Mouse (Mus musculus): Measurements from ENCODE around the gene Nkx2-5. TPM values are rescaled to one million over a fixed set of nuclear protein-coding genes. Genes with fewer than 3 reads are reported as not detected.

Gene Nkx2-5
- polyA plus RNA-seq (2015; fragmentation: Nextera tagmentation; extraction: Ambion mirVana): 0.17 and 0.91 TPM in 2 replicates

DNA sequence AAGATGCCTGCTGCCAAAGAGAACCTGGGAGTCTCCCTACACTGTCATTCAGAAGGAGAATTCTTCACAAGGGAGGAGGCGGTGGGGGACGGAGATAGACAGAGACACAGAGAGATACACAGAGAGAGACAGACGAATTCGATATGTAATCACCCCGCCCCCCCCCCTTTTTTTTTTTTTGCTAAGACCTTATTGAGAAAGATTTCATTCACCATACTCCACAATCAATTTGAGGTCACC lies at the start of gene Nkx2-5:
Nkx2-5 (minus strand) TSS at position 101 of the 240 bp plus-strand sequence.
- 3% methylated on average over 5 of the region's 5 CpGs for WGBS
- Histone ChIP-seq H3K36me3 (ENCODE audit: control insufficient read depth, insufficient read depth, low read length) (no peaks in the 10 kb centered on the region), H3K27me3 (ENCODE audit: control insufficient read depth, insufficient read depth, low read length) (peaks cover 50% of the 10 kb centered on the region), H3K4me2 (replicated peaks; ENCODE audit: low read depth) (0 out of 2 replicates have a peak within 1 kb of the TSS, but pooled peaks have one; percentile 23), H3K4me3 (ENCODE audit: low read depth, low read length) (no peak within 1 kb of the TSS), H3K27ac (replicated peaks) (no peak within 1 kb of the TSS), H3K9me3 (ENCODE audit: control insufficient read depth, low read length) (no peaks in the 10 kb centered on the region), H3K9ac (ENCODE audit: low read length) (no peak within 1 kb of the TSS), H3K4me1 (replicated peaks; ENCODE audit: control insufficient read depth, insufficient read depth) (no peaks in the 10 kb centered on the region)
- DNase-seq (ENCODE audit: low spot score) (no peak), ATAC-seq (ENCODE audit: low FRiP score, low TSS enrichment) (no peak)
- TF ChIP-seq EP300 (optimal IDR thresholded peaks at IDR 0.05): no peak
- no peak for TF ChIP-seq CTCF (IDR thresholded peaks at IDR 0.05; ENCODE audit: low read depth)

DNA sequence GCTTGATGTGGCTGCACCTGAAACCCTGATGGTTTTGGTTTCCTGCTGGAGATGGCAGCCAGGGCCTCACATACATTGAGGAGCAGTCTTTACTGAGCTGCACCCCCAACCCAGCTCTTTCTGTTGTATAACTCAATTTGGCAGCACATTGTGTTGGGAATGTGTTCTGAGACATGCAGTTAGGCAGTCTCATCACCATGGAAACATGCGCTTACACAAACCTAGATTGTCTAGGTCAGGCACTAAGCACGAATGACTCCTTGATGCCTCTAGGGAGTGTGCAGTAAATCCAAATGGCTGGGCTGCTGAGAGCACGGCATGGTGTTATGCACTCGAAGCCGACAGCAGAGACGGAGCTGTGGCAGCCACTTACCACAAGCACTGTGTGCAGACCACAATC lies 49.5 kb upstream of the Nkx2-5 start:
- TF ChIP-seq EP300 (optimal IDR thresholded peaks at IDR 0.05): no peak
- TF ChIP-seq CTCF (IDR thresholded peaks at IDR 0.05; ENCODE audit: low read depth): no peak
- Histone ChIP-seq H3K9ac (ENCODE audit: low read length) (no peak overlapping the region), H3K27me3 (ENCODE audit: control insufficient read depth, insufficient read depth, low read length) (no peaks in the 10 kb centered on the region), H3K27ac (replicated peaks) (no peak overlapping the region), H3K36me3 (ENCODE audit: control insufficient read depth, insufficient read depth, low read length) (no peaks in the 10 kb centered on the region), H3K9me3 (ENCODE audit: control insufficient read depth, low read length) (no peaks in the 10 kb centered on the region), H3K4me1 (replicated peaks; ENCODE audit: control insufficient read depth, insufficient read depth) (no peaks in the 10 kb centered on the region), H3K4me2 (replicated peaks; ENCODE audit: low read depth) (no peak overlapping the region), H3K4me3 (ENCODE audit: low read depth, low read length) (no peak overlapping the region)
- DNase-seq (ENCODE audit: low spot score): no peak
- 76% methylated on average over 6 of the region's 6 CpGs for WGBS
- ATAC-seq (ENCODE audit: low FRiP score, low TSS enrichment): no peak

DNA sequence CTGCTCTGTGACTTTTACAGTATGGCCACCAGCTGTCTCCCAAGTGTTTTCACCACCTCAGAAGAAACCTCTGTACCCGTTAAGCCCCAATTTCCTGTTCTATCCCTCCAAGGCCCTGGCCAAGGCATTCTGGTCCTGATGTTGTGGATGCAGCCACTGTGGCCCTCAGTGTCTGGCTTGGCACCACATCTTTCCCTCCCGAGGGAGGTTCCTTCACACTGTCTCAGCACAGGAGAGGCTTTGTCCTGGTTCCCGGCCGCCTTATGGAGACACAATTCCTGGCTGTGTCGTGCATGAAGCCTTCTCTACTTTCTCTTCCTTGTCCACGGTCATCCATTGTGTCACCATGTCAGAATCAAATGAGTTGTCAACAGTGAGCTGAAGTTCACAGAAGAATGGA lies 48.7 kb upstream of the Nkx2-5 start:
- no peaks in the 10 kb centered on the region for H3K36me3 ChIP-seq (ENCODE audit: control insufficient read depth, insufficient read depth, low read length)
- no peak overlapping the region for H3K9ac ChIP-seq (ENCODE audit: low read length)
- H3K4me2 ChIP-seq (replicated peaks; ENCODE audit: low read depth): no peak overlapping the region
- no peaks in the 10 kb centered on the region for H3K9me3 ChIP-seq (ENCODE audit: control insufficient read depth, low read length)
- TF ChIP-seq EP300 (optimal IDR thresholded peaks at IDR 0.05) (no peak), CTCF (IDR thresholded peaks at IDR 0.05; ENCODE audit: low read depth) (no peak)
- WGBS: 57% methylated on average over 6 of the region's 6 CpGs
- H3K4me3 ChIP-seq (ENCODE audit: low read depth, low read length): no peak overlapping the region
- H3K27ac ChIP-seq (replicated peaks): no peak overlapping the region
- no peaks in the 10 kb centered on the region for H3K27me3 ChIP-seq (ENCODE audit: control insufficient read depth, insufficient read depth, low read length)
- DNase-seq (ENCODE audit: low spot score): no peak
- H3K4me1 ChIP-seq (replicated peaks; ENCODE audit: control insufficient read depth, insufficient read depth): no peaks in the 10 kb centered on the region
- no peak for ATAC-seq (ENCODE audit: low FRiP score, low TSS enrichment)

GRCm38 (mm10) chr17:26892635-26893375 lies 48.0 kb upstream of the Nkx2-5 start:
- TF ChIP-seq EP300 (optimal IDR thresholded peaks at IDR 0.05): no peak
- no peak for TF ChIP-seq CTCF (IDR thresholded peaks at IDR 0.05; ENCODE audit: low read depth)
- Histone ChIP-seq H3K4me3 (ENCODE audit: low read depth, low read length) (peak overlapping the region; percentile 27), H3K4me2 (replicated peaks; ENCODE audit: low read depth) (peak overlapping the region; percentile 40), H3K4me1 (replicated peaks; ENCODE audit: control insufficient read depth, insufficient read depth) (no peaks in the 10 kb centered on the region), H3K36me3 (ENCODE audit: control insufficient read depth, insufficient read depth, low read length) (no peaks in the 10 kb centered on the region), H3K27me3 (ENCODE audit: control insufficient read depth, insufficient read depth, low read length) (no peaks in the 10 kb centered on the region), H3K9ac (ENCODE audit: low read length) (peak overlapping the region; percentile 35; the same call in 1 of the 2 replicates), H3K27ac (replicated peaks) (peak overlapping the region; percentile 30; the same call in 1 of the 2 replicates), H3K9me3 (ENCODE audit: control insufficient read depth, low read length) (no peaks in the 10 kb centered on the region)
- 39% methylated on average over 16 of the region's 16 CpGs for whole genome bisulfite sequencing
- DNase-seq (ENCODE audit: low spot score) (no peak), ATAC-seq (ENCODE audit: low FRiP score, low TSS enrichment) (no peak)

DNA sequence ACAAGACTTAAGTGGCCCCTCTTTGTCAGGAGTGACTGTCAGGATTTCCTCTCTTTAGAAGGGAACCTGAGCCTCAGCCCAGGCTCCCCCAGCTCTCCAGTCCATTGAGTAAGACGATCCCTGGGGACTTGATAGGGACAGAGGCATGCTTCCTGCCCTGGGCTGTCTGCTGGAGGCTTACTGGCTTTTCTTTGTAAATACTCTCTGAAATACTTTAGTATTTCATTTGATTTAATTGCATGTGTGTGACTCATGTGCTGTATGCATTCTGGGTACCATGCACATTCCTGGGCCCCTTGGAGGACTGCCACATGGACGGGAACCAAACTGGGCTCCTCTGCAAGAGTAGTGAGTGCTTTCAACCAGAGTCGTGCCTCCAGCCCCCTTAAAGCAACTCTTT lies 43.1 kb upstream of the Nkx2-5 start:
- WGBS: 17% methylated on average over 3 of the region's 3 CpGs
- Histone ChIP-seq H3K4me2 (replicated peaks; ENCODE audit: low read depth) (no peak overlapping the region), H3K36me3 (ENCODE audit: control insufficient read depth, insufficient read depth, low read length) (no peaks in the 10 kb centered on the region)

DNA sequence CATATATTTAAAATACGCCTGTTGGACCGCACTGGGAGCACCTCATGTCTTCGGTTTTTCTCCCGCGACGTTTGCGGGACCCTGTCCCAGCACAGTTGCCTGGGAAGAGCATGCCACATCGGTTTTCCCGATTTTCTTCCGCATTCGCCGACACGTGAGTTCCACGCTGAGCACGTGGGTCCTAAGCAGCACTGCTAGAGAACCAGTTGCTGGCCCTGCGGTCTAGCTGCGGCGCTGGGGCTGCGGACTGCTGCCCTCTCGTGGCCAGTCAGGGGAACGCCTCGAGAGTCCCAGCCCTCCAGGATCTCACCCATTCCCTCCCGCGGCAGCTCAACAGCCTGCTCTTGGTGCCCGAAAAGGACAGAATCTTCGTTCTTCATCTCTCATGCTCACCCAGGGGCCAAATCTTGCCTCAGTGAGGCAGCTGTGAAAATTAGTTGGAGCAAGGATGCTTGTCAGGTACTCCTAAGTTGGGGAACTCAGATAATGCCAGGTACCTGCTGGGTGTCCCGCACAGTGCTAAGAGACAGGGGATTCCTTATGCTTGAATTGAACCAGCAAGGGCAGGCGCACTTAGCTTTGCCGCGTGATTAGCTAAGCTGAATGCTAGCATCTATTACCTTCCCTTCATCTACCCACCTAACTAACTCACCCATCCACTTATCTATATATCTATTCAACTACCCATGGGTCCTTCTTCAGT lies 41.4 kb upstream of the Nkx2-5 start:
- peak; percentile 89 for DNase-seq (ENCODE audit: low spot score)
- no peak overlapping the region for H3K9ac ChIP-seq (ENCODE audit: low read length)

More for the DNA sequence above, 43.1 kb upstream of the Nkx2-5 start:
- Histone ChIP-seq H3K4me1 (replicated peaks; ENCODE audit: control insufficient read depth, insufficient read depth) (peaks cover 6% of the 10 kb centered on the region; the same call in 1 of the 2 replicates), H3K9me3 (ENCODE audit: control insufficient read depth, low read length) (no peaks in the 10 kb centered on the region), H3K27ac (replicated peaks) (no peak overlapping the region), H3K9ac (ENCODE audit: low read length) (no peak overlapping the region), H3K4me3 (ENCODE audit: low read depth, low read length) (no peak overlapping the region), H3K27me3 (ENCODE audit: control insufficient read depth, insufficient read depth, low read length) (no peaks in the 10 kb centered on the region)
- TF ChIP-seq EP300 (optimal IDR thresholded peaks at IDR 0.05): no peak
- no peak for TF ChIP-seq CTCF (IDR thresholded peaks at IDR 0.05; ENCODE audit: low read depth)
- DNase-seq (ENCODE audit: low spot score): no peak
- ATAC-seq (ENCODE audit: low FRiP score, low TSS enrichment): no peak

More for the DNA sequence above, 41.4 kb upstream of the Nkx2-5 start:
- Histone ChIP-seq H3K4me1 (replicated peaks; ENCODE audit: control insufficient read depth, insufficient read depth) (peaks cover 6% of the 10 kb centered on the region; the same call in 1 of the 2 replicates), H3K9me3 (ENCODE audit: control insufficient read depth, low read length) (no peaks in the 10 kb centered on the region), H3K27ac (replicated peaks) (0 out of 2 replicates have a peak overlapping the region, but pooled peaks have one; percentile 24), H3K27me3 (ENCODE audit: control insufficient read depth, insufficient read depth, low read length) (no peaks in the 10 kb centered on the region), H3K4me2 (replicated peaks; ENCODE audit: low read depth) (peak overlapping the region; percentile 66), H3K36me3 (ENCODE audit: control insufficient read depth, insufficient read depth, low read length) (no peaks in the 10 kb centered on the region), H3K4me3 (ENCODE audit: low read depth, low read length) (peak overlapping the region; percentile 39)
- peak; percentile 91 for ATAC-seq (ENCODE audit: low FRiP score, low TSS enrichment)
- WGBS: 9% methylated on average over 30 of the region's 30 CpGs
- TF ChIP-seq EP300 (optimal IDR thresholded peaks at IDR 0.05): no peak
- peak; percentile 100 for TF ChIP-seq CTCF (IDR thresholded peaks at IDR 0.05; ENCODE audit: low read depth)
